Mouse (Mus musculus) urinary bladder, adult 18-20 months (tissue): ENCODE measurements around the gene Raly.

Experiments used
- DNase-seq, 2 experiments: peaks; one replicate each; pipeline ENCODE4 v3.0.0; 2022; ENCODE audit warnings: low spot score in 2 of 2, mixed read lengths in 2 of 2

The Raly gene

GRCm38 (mm10) chr2:154782856-154783650 is 7.8 kb upstream of the Raly start:
- no peak for DNase-seq

GRCm38 (mm10) chr2:154785284-154785683 is 5.6 kb upstream of the Raly start:
- DNase-seq = no peak

GRCm38 (mm10) chr2:154786187-154786586 is 4.7 kb upstream of the Raly start:
- DNase-seq = no peak

GRCm38 (mm10) chr2:154786776-154787175 is 4.1 kb upstream of the Raly start:
- no peak for DNase-seq

GRCm38 (mm10) chr2:154789381-154789780 is 1.5 kb upstream of the Raly start:
- no peak for DNase-seq

- no peak for DNase-seq
These were observed 780 bp upstream of the Raly start for GRCm38 (mm10) chr2:154789977-154790655.

GRCm38 (mm10) chr2:154791661-154792642 is 1.1 kb downstream of the Raly start:
- peak; percentile 71 to 83 for DNase-seq

- DNase-seq = no peak
These were observed 12.5 kb downstream of the Raly start for GRCm38 (mm10) chr2:154803372-154803771.

GRCm38 (mm10) chr2:154803845-154804244 is 12.9 kb downstream of the Raly start:
- DNase-seq = no peak

- DNase-seq = no peak
These were observed 16.8 kb downstream of the Raly start for GRCm38 (mm10) chr2:154807689-154808088.

GRCm38 (mm10) chr2:154809107-154809762 is 18.3 kb downstream of the Raly start:
- no peak for DNase-seq

GRCm38 (mm10) chr2:154810821-154811220 is 19.9 kb downstream of the Raly start:
- DNase-seq = no peak

GRCm38 (mm10) chr2:154813426-154813825 is 22.5 kb downstream of the Raly start:
- no peak for DNase-seq

GRCm38 (mm10) chr2:154817089-154817488 is 26.2 kb downstream of the Raly start:
- no peak for DNase-seq

GRCm38 (mm10) chr2:154817788-154818187 is 26.9 kb downstream of the Raly start:
- no peak for DNase-seq

GRCm38 (mm10) chr2:154818599-154818998 is 27.7 kb downstream of the Raly start:
- DNase-seq = no peak

- no peak for DNase-seq
These were observed 29.4 kb downstream of the Raly start for GRCm38 (mm10) chr2:154820346-154820745.

GRCm38 (mm10) chr2:154826054-154826538 is 35.2 kb downstream of the Raly start:
- DNase-seq = no peak

- no peak for DNase-seq
These were observed 36.6 kb downstream of the Raly start for GRCm38 (mm10) chr2:154827521-154827920.

- no peak for DNase-seq
These were observed 41.6 kb downstream of the Raly start for GRCm38 (mm10) chr2:154832471-154832870.

- no peak for DNase-seq
These were observed 43.4 kb downstream of the Raly start for GRCm38 (mm10) chr2:154834149-154834865.
